Mouse (Mus musculus) cerebellum, adult 11 months (tissue): ENCODE data around the gene Zdhhc14.
A peak's percentile ranks its signal among the peaks of the same experiment; 100 is the strongest.

ENCODE experiments used
- DNase-seq: peaks from one replicate; pipeline ENCODE4 v3.0.0; 2022

Gene Zdhhc14

GRCm38 (mm10) chr17:5491801-5492745 is at the start of gene Zdhhc14:
Gene Zdhhc14 (plus strand): TSS chr17:5492557.
- peak; percentile 94 for DNase-seq

GRCm38 (mm10) chr17:5443260-5443659 is 49.1 kb upstream of the Zdhhc14 start:
- no peak for DNase-seq

- DNase-seq: no peak
These were observed 48.6 kb upstream of the Zdhhc14 start for GRCm38 (mm10) chr17:5443751-5444150.

GRCm38 (mm10) chr17:5453657-5454056 is 38.7 kb upstream of the Zdhhc14 start:
- DNase-seq: no peak

- DNase-seq: no peak
These were observed 28.4 kb upstream of the Zdhhc14 start for GRCm38 (mm10) chr17:5463912-5464311.

GRCm38 (mm10) chr17:5466736-5467135 is 25.6 kb upstream of the Zdhhc14 start:
- no peak for DNase-seq

- DNase-seq: no peak
These were observed 25.2 kb upstream of the Zdhhc14 start for GRCm38 (mm10) chr17:5467177-5467576.

- no peak for DNase-seq
These were observed 20.1 kb upstream of the Zdhhc14 start for GRCm38 (mm10) chr17:5472268-5472667.

- DNase-seq: no peak
These were observed 16.2 kb upstream of the Zdhhc14 start for GRCm38 (mm10) chr17:5475960-5476725.

GRCm38 (mm10) chr17:5483456-5483855 is 8.9 kb upstream of the Zdhhc14 start:
- DNase-seq: no peak

GRCm38 (mm10) chr17:5484663-5485062 is 7.7 kb upstream of the Zdhhc14 start:
- DNase-seq: no peak

- DNase-seq: no peak
These were observed 4.2 kb upstream of the Zdhhc14 start for GRCm38 (mm10) chr17:5488156-5488555.

- DNase-seq: no peak
These were observed 2.0 kb upstream of the Zdhhc14 start for GRCm38 (mm10) chr17:5490351-5490750.

GRCm38 (mm10) chr17:5491031-5491800 is 1.1 kb upstream of the Zdhhc14 start:
- peak; percentile 90 for DNase-seq

GRCm38 (mm10) chr17:5492746-5493160 is 396 bp downstream of the Zdhhc14 start:
- no peak for DNase-seq

GRCm38 (mm10) chr17:5493161-5493771 is 909 bp downstream of the Zdhhc14 start:
- DNase-seq: peak; percentile 47

GRCm38 (mm10) chr17:5493809-5494208 is 1.5 kb downstream of the Zdhhc14 start:
- DNase-seq: no peak

- DNase-seq: no peak
These were observed 2.5 kb downstream of the Zdhhc14 start for GRCm38 (mm10) chr17:5494832-5495231.

- peak; percentile 49 for DNase-seq
These were observed 5.3 kb downstream of the Zdhhc14 start for GRCm38 (mm10) chr17:5497695-5498094.

GRCm38 (mm10) chr17:5498996-5499395 is 6.6 kb downstream of the Zdhhc14 start:
- no peak for DNase-seq

- DNase-seq: no peak
These were observed 11.8 kb downstream of the Zdhhc14 start for GRCm38 (mm10) chr17:5503981-5504760.

- no peak for DNase-seq
These were observed 12.6 kb downstream of the Zdhhc14 start for GRCm38 (mm10) chr17:5504969-5505368.
